Mouse (Mus musculus) intestine, embryonic 14.5 days (tissue): ENCODE measurements around the gene Oas1h. TPM values are rescaled to one million over a fixed set of nuclear protein-coding genes. Genes with fewer than 3 reads are reported as not detected.

Source experiments
- ATAC-seq: fragments of 200-750 bp; cut with Nextera tagmentation; replicated peaks from 2 replicates; pipeline ENCODE4 v1.8.0; 2017; ENCODE audit warnings: low read depth, moderate number of reproducible peaks, moderate TSS enrichment, moderate library complexity; ENCODE audit not compliant: low FRiP score, low TSS enrichment
- DNase-seq: peaks from one replicate; pipeline ENCODE4 v3.0.0-alpha.2; 2018; ENCODE audit warnings: low spot score
- H3K27ac ChIP-seq: fragments of 300-500 bp; sonication (generic); 2 replicates; pipeline ENCODE4 v1.5.1; 2014; ENCODE audit warnings: low read depth, mild to moderate bottlenecking, control low read depth
- H3K27me3 ChIP-seq: fragments of 300-500 bp; sonication (generic); replicated peaks from 2 replicates; pipeline ENCODE4 v1.6.1; 2014; ENCODE audit warnings: low read length, control low read depth; ENCODE audit not compliant: control insufficient read depth, insufficient read depth
- H3K36me3 ChIP-seq: fragments of 300-500 bp; sonication (generic); 2 replicates; pipeline ENCODE4 v1.6.1; 2014; ENCODE audit warnings: low read length, control low read depth; ENCODE audit not compliant: control insufficient read depth, insufficient read depth
- H3K4me1 ChIP-seq: fragments of 300-500 bp; sonication (generic); replicated peaks from 2 replicates; pipeline ENCODE4 v1.6.1; 2014; ENCODE audit warnings: low read length, control low read depth, mixed read lengths; ENCODE audit not compliant: control insufficient read depth, insufficient read depth
- H3K4me2 ChIP-seq: fragments of 300-500 bp; sonication (generic); 2 replicates; pipeline ENCODE4 v1.6.1; 2014; ENCODE audit warnings: low read length
- H3K4me3 ChIP-seq: fragments of 300-500 bp; sonication (generic); 2 replicates; pipeline ENCODE4 v1.5.1; 2014; ENCODE audit warnings: low read depth, low read length, control low read depth, mixed read lengths
- H3K9ac ChIP-seq: fragments of 300-500 bp; sonication (generic); 2 replicates; pipeline ENCODE4 v1.6.1; 2014; ENCODE audit warnings: mild to moderate bottlenecking, low read length
- H3K9me3 ChIP-seq: fragments of 300-500 bp; sonication (generic); 2 replicates; pipeline ENCODE4 v1.6.1; 2016; ENCODE audit warnings: low read length, control low read depth; ENCODE audit not compliant: control insufficient read depth
- WGBS: fragments of 180-500 bp; shearing (Covaris S2); extraction: QIAGEN DNeasy Blood & Tissue Kit; methylation state at CpG from one replicate; pipeline ENCODE4 v1.1.7; 2014; 5-methylcytosine and 5-hydroxymethylcytosine counted together
- polyA plus RNA-seq: library from polyadenylated mRNA; unstranded; fragments of >200 nt; fragmentation: Nextera tagmentation; extraction: Ambion mirVana; gene quantifications from 2 replicates; pipeline ENCODE4 v1.2.1, GENCODE M21; 2014

Gene Oas1h
- polyA plus RNA-seq: not detected in 2 replicates

DNA sequence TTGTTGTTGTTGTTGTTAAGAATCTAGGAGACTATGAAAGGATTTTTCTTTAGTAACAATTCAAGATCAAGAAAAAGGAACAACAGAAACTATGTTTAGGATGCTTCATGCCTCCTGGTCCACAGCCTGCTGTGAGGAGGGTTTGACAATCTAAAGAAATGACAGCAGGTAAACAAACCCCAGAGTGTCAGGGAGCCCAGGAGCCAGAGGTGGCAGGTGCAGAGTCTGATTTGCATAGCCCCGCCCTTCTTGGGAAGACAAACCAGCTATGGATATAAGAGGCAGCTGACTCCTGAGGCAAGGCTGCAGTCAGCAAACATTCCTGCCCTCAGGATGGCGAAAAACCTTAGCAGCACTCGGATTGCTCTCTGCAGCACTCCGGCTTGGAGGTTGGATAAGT is at the start of gene Oas1h:
Gene Oas1h (plus strand): TSS at position 301 of the 400 bp plus-strand sequence.
- Histone ChIP-seq H3K4me1 (no peaks in the 10 kb centered on the region), H3K27ac (no peak within 1 kb of the TSS), H3K27me3 (no peaks in the 10 kb centered on the region), H3K4me3 (no peak within 1 kb of the TSS), H3K4me2 (no peak within 1 kb of the TSS), H3K9me3 (no peaks in the 10 kb centered on the region), H3K9ac (no peak within 1 kb of the TSS), H3K36me3 (no peaks in the 10 kb centered on the region)
- no peak for ATAC-seq
- 39% methylated on average over 4 of the region's 4 CpGs for WGBS
- DNase-seq: no peak

DNA sequence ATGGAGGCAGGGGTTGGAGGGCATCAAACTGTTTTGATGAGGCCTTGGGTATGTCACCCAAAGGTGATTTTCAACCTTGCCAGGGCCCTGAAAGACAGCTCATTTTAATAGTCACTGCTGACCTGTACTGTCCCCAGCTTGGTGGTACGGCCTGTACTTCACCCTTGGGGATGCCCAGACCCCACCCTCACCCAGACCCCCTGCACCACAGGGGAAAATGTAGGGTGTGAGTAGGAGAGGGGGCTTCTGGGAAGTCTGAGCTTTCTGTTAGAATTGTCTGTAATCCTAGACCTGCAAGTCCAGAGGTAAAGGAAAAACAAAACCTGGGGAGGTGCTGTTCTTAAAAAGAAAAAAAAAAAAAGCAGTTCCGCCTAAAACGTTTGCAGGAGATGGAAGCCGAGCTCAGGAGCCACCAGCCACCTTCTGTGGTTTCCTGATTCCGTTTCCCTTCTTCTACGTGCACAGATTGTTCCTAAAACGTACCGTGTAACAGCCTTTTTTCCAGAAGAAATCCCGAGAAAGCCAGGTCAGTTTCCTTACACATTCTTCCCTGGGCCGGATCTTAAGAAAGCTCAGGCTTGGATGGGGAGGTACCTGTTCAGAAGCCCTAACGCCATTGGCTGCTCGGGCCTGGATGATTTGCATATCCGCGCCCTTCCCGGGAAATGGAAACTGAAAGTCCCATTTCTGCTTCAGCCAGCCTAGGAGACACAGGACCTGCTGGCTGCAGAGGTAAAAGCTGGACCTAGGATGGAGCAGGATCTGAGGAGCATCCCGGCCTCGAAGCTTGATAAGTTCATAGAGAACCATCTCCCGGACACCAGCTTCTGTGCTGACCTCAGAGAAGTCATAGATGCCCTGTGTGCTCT is 49.0 kb upstream of the Oas1h start, which contains the start of gene Oas1c:
Gene Oas1c (minus strand): TSS at position 564 of the 869 bp plus-strand sequence.
- no peaks in the 10 kb centered on the region for H3K36me3 ChIP-seq
- DNase-seq (peak; percentile 85), ATAC-seq (peak; percentile 76; the same call in 1 of the 2 replicates)
- H3K9ac ChIP-seq: peak within 1 kb of the TSS; percentile 47
- H3K4me2 ChIP-seq: peak within 1 kb of the TSS; percentile 61
- H3K9me3 ChIP-seq: no peaks in the 10 kb centered on the region
- peak within 1 kb of the TSS; percentile 74 for H3K27ac ChIP-seq
- WGBS: 6% methylated on average over 18 of the region's 18 CpGs
- no peaks in the 10 kb centered on the region for H3K27me3 ChIP-seq
- H3K4me1 ChIP-seq: peaks cover 5% of the 10 kb centered on the region
- H3K4me3 ChIP-seq: peak within 1 kb of the TSS; percentile 34

DNA sequence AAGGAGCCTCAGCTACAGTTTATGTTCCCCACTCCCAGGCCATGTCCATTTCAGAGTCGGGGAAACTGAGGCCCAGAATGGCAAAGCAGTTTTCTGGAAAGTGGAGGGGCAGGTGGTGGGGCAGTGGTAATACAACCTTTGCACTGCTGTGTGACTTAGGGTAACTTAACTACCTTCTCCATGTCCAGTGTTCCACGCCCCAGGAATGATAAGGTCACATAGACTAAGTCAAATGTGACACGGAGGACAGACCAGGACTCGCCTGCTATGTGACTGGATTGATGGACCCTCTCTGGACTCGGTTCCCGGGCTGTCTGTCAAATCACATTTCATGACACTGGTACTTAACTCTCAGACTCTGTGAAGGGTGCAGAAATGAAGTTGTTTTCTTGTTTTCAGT is 48.2 kb upstream of the Oas1h start:
- 81% methylated on average over 6 of the region's 6 CpGs for WGBS

DNA sequence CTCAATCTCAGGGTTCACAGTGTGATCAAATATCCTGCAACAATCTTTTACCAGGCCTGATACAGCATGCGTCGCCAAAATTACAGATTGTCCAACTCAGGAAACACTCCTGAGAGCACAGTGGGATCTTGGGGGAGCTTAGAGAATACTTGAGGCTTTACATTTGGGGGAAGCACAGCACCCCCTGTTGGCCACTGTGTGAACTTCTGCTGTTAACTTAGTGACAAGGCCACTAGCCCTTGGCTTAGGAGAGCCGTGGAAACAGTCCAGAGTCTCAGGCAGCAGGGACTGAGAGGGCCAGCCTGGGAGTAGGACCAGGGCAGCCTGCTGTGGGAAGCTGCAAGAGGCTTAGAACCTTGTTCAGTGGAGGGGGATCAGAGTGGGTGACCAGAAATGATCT is 45.3 kb upstream of the Oas1h start:
- H3K9ac ChIP-seq: no peak overlapping the region
- H3K4me3 ChIP-seq: no peak overlapping the region
- H3K4me2 ChIP-seq: no peak overlapping the region
- no peak overlapping the region for H3K27ac ChIP-seq
- WGBS: 73% methylated on average over 3 of the region's 3 CpGs
- DNase-seq: no peak
- H3K36me3 ChIP-seq: no peaks in the 10 kb centered on the region
- H3K27me3 ChIP-seq: no peaks in the 10 kb centered on the region
- H3K9me3 ChIP-seq: peaks cover 10% of the 10 kb centered on the region; the same call in 1 of the 2 replicates
- no peak for ATAC-seq
- H3K4me1 ChIP-seq: peaks cover 5% of the 10 kb centered on the region

More for the DNA sequence above, 48.2 kb upstream of the Oas1h start:
- H3K36me3 ChIP-seq: no peaks in the 10 kb centered on the region
- no peak overlapping the region for H3K9ac ChIP-seq
- DNase-seq (no peak), ATAC-seq (no peak)
- H3K4me1 ChIP-seq: peaks cover 5% of the 10 kb centered on the region
- H3K27me3 ChIP-seq: no peaks in the 10 kb centered on the region
- H3K9me3 ChIP-seq: no peaks in the 10 kb centered on the region
- no peak overlapping the region for H3K4me3 ChIP-seq
- H3K27ac ChIP-seq: no peak overlapping the region
- H3K4me2 ChIP-seq: peak overlapping the region; percentile 61

DNA sequence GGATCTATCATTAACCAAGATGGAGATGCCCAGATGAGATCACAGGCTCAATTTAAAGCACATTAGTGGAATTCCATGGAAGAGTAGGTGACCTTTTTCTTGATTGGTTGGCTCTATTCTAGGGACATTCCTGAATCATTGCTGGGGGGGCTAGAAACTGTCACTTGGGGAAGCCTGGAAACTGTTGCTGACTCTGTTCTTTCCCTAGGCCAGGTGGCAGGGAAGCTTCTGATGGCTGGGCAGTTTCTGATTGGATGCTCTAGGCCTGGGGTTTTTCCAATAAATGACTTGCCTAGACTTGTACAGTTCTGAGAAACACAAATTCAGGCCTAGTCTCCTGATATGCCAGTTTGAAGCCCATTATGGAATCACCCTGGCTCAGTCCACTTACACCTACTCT is 42.2 kb upstream of the Oas1h start:
- peaks cover 10% of the 10 kb centered on the region; the same call in 1 of the 2 replicates for H3K9me3 ChIP-seq
- no peak overlapping the region for H3K4me2 ChIP-seq
- no peaks in the 10 kb centered on the region for H3K27me3 ChIP-seq
- no peak overlapping the region for H3K4me3 ChIP-seq
- H3K27ac ChIP-seq: no peak overlapping the region
- ATAC-seq: no peak
- DNase-seq: no peak
- H3K9ac ChIP-seq: no peak overlapping the region
- H3K36me3 ChIP-seq: no peaks in the 10 kb centered on the region
- no peaks in the 10 kb centered on the region for H3K4me1 ChIP-seq

DNA sequence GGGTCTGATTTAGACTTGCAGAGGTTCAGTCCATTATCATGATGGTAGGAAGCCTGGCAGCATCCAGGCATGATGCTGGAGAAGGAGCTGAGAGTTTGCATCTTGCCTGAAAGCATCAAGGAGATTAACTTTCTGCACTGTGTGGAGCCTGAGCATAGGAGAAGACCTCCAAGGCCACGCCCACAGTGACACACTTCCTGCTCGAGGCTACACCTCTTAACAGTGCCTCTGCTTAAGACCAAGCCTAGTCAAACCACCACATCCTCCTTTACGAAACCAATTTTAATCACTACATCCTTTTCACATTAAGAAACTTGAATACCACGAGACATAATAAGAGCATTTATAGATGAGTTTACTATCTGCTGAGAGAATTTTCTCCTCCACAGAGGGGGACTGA is 30.2 kb upstream of the Oas1h start:
- 0 out of 2 replicates have a peak, but pooled peaks cover 2% of the 10 kb centered on the region for H3K27me3 ChIP-seq
- 88% methylated on average over 4 of the region's 4 CpGs for WGBS
- H3K4me1 ChIP-seq: no peaks in the 10 kb centered on the region
- no peak overlapping the region for H3K27ac ChIP-seq
- H3K36me3 ChIP-seq: no peaks in the 10 kb centered on the region
- DNase-seq (no peak), ATAC-seq (no peak)
- H3K9me3 ChIP-seq: no peaks in the 10 kb centered on the region
- no peak overlapping the region for H3K4me3 ChIP-seq
- H3K9ac ChIP-seq: no peak overlapping the region
- no peak overlapping the region for H3K4me2 ChIP-seq

DNA sequence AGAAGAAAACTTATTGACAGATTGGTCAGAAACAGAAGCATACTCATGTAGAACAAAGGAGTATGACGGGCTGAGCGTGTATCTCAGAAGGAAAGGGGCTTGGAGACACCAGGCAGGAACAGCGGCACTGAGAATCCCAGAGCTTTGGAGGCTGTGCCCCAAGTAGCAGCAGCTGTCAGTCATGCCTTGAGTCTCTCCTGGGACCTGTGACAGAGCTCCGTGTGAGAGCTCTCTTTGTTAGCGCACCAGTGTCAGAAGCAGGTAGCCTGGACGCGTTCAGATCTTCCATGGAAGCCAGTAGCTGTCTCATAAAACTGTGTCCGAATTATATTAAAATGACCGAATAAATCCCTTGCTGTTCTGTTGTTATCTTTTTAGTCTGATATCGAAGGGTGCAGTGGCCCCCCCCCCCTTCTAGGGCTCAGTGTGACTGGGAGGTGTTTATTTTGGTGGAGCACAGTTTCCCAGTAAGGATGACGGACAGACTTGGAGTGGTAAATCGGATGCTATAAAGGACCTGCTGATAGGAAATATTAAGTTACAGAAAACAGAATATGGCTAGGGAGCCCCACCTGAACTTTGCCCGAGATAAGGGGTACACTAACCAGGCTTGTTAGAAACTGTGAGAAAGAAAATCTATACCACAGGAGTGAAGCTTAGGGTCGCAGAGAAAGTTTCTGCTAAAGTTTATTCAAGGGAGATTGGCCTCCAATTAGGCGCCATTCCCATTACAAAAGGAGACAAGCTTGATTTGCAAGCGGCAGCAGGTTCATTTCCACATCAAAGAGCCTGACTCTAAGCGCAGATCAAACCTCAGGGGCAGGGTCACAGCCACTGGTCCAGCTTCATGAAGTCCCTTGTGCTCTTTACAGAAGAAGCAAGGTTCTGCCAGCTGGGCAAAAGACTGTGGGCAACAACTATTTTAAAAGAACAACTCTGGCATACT is 27.6 kb upstream of the Oas1h start:
- H3K27ac ChIP-seq: no peak overlapping the region
- ATAC-seq: no peak

DNA sequence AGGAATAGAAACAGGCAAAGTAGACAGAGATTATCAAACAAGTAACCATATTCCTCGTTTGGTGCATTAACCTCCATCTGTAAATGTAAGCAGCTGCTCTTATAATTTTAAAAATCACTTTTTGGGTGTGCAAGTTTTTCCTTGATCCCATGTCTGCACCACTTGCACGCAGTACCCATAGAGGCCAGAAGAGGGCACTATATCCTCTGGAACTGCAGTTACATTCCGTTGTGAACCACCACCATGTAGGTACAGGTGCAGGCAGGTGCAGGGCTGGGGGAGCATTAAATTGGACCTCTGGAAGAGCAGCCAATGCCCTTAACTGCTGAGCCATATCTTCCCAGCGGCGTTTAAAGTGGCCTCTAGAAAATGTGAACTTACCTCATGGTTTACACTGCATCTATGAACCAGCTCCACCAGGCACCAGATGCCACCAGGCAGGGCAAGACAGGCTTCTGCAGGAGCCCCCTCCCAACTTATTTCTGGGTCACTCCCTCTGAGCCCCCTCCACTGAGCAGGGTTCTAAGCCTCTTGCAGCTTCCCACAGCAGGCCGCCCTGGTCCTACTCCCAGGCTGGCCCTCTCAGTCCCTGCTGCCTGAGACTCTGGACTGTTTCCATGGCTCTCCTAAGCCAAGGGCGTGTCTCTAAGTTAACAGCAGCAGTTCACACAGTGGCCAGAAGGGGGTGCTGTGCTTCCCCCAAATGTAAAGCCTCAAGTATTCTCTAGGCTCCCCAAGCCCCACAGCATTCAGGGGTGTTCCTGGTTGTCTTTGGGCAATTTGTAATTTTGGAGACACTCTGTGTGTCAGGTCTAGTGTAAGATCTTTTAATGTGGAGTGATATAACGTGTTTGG is 24.3 kb upstream of the Oas1h start:
- peak; percentile 75 for DNase-seq

More for the DNA sequence above, 27.6 kb upstream of the Oas1h start:
- 12% methylated on average over 17 of the region's 17 CpGs for WGBS
- Histone ChIP-seq H3K27me3 (0 out of 2 replicates have a peak, but pooled peaks cover 2% of the 10 kb centered on the region), H3K4me3 (no peak overlapping the region), H3K9ac (no peak overlapping the region), H3K4me1 (no peaks in the 10 kb centered on the region), H3K4me2 (no peak overlapping the region), H3K9me3 (no peaks in the 10 kb centered on the region), H3K36me3 (no peaks in the 10 kb centered on the region)
- DNase-seq: peak; percentile 52

More for the DNA sequence above, 24.3 kb upstream of the Oas1h start:
- no peak overlapping the region for H3K9ac ChIP-seq
- no peak overlapping the region for H3K27ac ChIP-seq
- no peak for ATAC-seq
- H3K36me3 ChIP-seq: no peaks in the 10 kb centered on the region
- 8% methylated on average over 8 of the region's 8 CpGs for WGBS
- no peaks in the 10 kb centered on the region for H3K9me3 ChIP-seq
- H3K27me3 ChIP-seq: 0 out of 2 replicates have a peak, but pooled peaks cover 2% of the 10 kb centered on the region
- H3K4me3 ChIP-seq: no peak overlapping the region
- no peak overlapping the region for H3K4me2 ChIP-seq
- no peaks in the 10 kb centered on the region for H3K4me1 ChIP-seq
